16 mouse cellular contexts compared by ENCODE assay signal in genomic region chr2:52525876-52526592, GRCm38 (mm10).
DNase-seq lines count a peak whose midpoint lies in the region; ATAC-seq and TF ChIP-seq lines count a peak whose summit lies in the region.
"Had no signal": no experiment of that assay in that cellular context is flagged by ENCODE, and none has a peak within 500 bp of the region (broad histone marks: within the 10 kb centered on the region; RNA-seq: fewer than 3 reads in every experiment).

No protein-coding gene starts in this region.

- H3K27ac ChIP-seq in forebrain, postnatal 0 days (ENCODE audit: low read depth, low read length): no peak overlapping the region
- no peak overlapping the region for H3K27ac ChIP-seq in forebrain, embryonic 13.5 days
- H3K27ac ChIP-seq in kidney, embryonic 15.5 days: no peak overlapping the region
- H3K27ac ChIP-seq: limb, embryonic 12.5 days; stomach, embryonic 15.5 days had no signal

- H3K4me2 ChIP-seq in forebrain, postnatal 0 days (ENCODE audit: low read depth): no peak overlapping the region
- no peak overlapping the region for H3K4me2 ChIP-seq in forebrain, embryonic 13.5 days
- H3K4me2 ChIP-seq in kidney, embryonic 15.5 days: no peak overlapping the region
- H3K4me2 ChIP-seq: limb, embryonic 12.5 days; stomach, embryonic 15.5 days had no signal

- peak; percentile 38 for ATAC-seq in forebrain, postnatal 0 days
- no peak for ATAC-seq in forebrain, embryonic 13.5 days
- ATAC-seq in granulocyte monocyte progenitor cell, adult 5-6 weeks (replicated peaks; ENCODE audit: poor library complexity, severe bottlenecking): peak; percentile 40
- ATAC-seq in kidney, embryonic 15.5 days (replicated peaks; ENCODE audit: low FRiP score): no peak
- ATAC-seq: forebrain, embryonic 14.5 days; inflammation-experienced regulatory T-cells, adult 6 months; liver, postnatal 0 days had no signal

- no peak overlapping the region for H3K4me3 ChIP-seq in forebrain, postnatal 0 days (ENCODE audit: low read depth, low read length)
- no peak overlapping the region for H3K4me3 ChIP-seq in forebrain, embryonic 13.5 days
- H3K4me3 ChIP-seq in kidney, embryonic 15.5 days (replicated peaks): no peak overlapping the region
- H3K4me3 ChIP-seq: left cerebral cortex, adult 2 months; limb, embryonic 12.5 days; stomach, embryonic 15.5 days had no signal

- no peaks in the 10 kb centered on the region for H3K9me3 ChIP-seq in forebrain, postnatal 0 days (ENCODE audit: low read length)
- no peaks in the 10 kb centered on the region for H3K9me3 ChIP-seq in forebrain, embryonic 13.5 days (replicated peaks)
- no peaks in the 10 kb centered on the region for H3K9me3 ChIP-seq in kidney, embryonic 15.5 days (replicated peaks)
- H3K9me3 ChIP-seq: limb, embryonic 12.5 days; stomach, embryonic 15.5 days had no signal

- no peak overlapping the region for H3K9ac ChIP-seq in forebrain, postnatal 0 days
- H3K9ac ChIP-seq in forebrain, embryonic 13.5 days: no peak overlapping the region
- no peak overlapping the region for H3K9ac ChIP-seq in kidney, embryonic 15.5 days
- H3K9ac ChIP-seq: limb, embryonic 12.5 days; liver, postnatal 0 days; stomach, embryonic 15.5 days had no signal

- WGBS in forebrain, postnatal 0 days: 73% methylated on average over 11 of the region's 11 CpGs
- WGBS in forebrain, embryonic 13.5 days: 83% methylated on average over 11 of the region's 11 CpGs
- 74% methylated on average over 11 of the region's 11 CpGs for WGBS in kidney, embryonic 15.5 days

- H3K4me1 ChIP-seq in forebrain, postnatal 0 days (ENCODE audit: insufficient read depth): no peaks in the 10 kb centered on the region; the same call in 1 of the 2 replicates
- no peaks in the 10 kb centered on the region for H3K4me1 ChIP-seq in forebrain, embryonic 13.5 days
- no peaks in the 10 kb centered on the region for H3K4me1 ChIP-seq in kidney, embryonic 15.5 days
- H3K4me1 ChIP-seq: limb, embryonic 12.5 days; stomach, embryonic 15.5 days had no signal

- DNase-seq in forebrain, postnatal 0 days: peak; percentile 16
- peak; percentile 20 for DNase-seq in right cerebral cortex, postnatal 25 days
- no peak for DNase-seq in right cerebral cortex, adult 2 months (ENCODE audit: low spot score in 2 of 2)
- no peak for DNase-seq in urinary bladder, postnatal 4 days (ENCODE audit: low spot score in 2 of 2)
- DNase-seq: heart, postnatal 14 days; liver, postnatal 0 days; retina, postnatal 1 day; spleen, adult 18-20 months had no signal

- no peaks in the 10 kb centered on the region for H3K36me3 ChIP-seq in forebrain, postnatal 0 days (ENCODE audit: insufficient read depth)
- H3K36me3 ChIP-seq in forebrain, embryonic 13.5 days (ENCODE audit: poor library complexity, severe bottlenecking): no peaks in the 10 kb centered on the region
- H3K36me3 ChIP-seq in kidney, embryonic 15.5 days: no peaks in the 10 kb centered on the region
- H3K36me3 ChIP-seq: limb, embryonic 12.5 days; stomach, embryonic 15.5 days had no signal

- no peaks in the 10 kb centered on the region for H3K27me3 ChIP-seq in forebrain, postnatal 0 days (ENCODE audit: insufficient read depth, low read length)
- no peaks in the 10 kb centered on the region for H3K27me3 ChIP-seq in forebrain, embryonic 13.5 days
- H3K27me3 ChIP-seq in kidney, embryonic 15.5 days: no peaks in the 10 kb centered on the region
- H3K27me3 ChIP-seq: limb, embryonic 12.5 days; stomach, embryonic 15.5 days had no signal

- TF ChIP-seq CTCF in forebrain, postnatal 0 days (IDR thresholded peaks at IDR 0.05; ENCODE audit: low read depth): no peak

Comparison
In these comparisons a context has a peak if more than half of its experiments do, and no peak if none do; other contexts are left out.
1. ATAC-seq: peak in forebrain, postnatal 0 days (single experiment) and granulocyte monocyte progenitor cell, adult 5-6 weeks (single experiment); none in forebrain, embryonic 13.5 days (single experiment) and kidney, embryonic 15.5 days (single experiment).
2. DNase-seq: peak in forebrain, postnatal 0 days (single experiment) and right cerebral cortex, postnatal 25 days (single experiment); none in right cerebral cortex, adult 2 months (0 of 2) and urinary bladder, postnatal 4 days (0 of 2).